Mouse (Mus musculus): ENCODE data around the gene Il1rl2.

GRCm38 (mm10) chr1:40362784-40363183 is 38.4 kb downstream of the Il1rl2 start:
- TF ChIP-seq CTCF (IDR thresholded peaks at IDR 0.05; ENCODE audit: low read depth) (no peak), EP300 (optimal IDR thresholded peaks at IDR 0.05) (no peak)
